Mouse (Mus musculus): ENCODE data around the gene Olfr747.

DNA sequence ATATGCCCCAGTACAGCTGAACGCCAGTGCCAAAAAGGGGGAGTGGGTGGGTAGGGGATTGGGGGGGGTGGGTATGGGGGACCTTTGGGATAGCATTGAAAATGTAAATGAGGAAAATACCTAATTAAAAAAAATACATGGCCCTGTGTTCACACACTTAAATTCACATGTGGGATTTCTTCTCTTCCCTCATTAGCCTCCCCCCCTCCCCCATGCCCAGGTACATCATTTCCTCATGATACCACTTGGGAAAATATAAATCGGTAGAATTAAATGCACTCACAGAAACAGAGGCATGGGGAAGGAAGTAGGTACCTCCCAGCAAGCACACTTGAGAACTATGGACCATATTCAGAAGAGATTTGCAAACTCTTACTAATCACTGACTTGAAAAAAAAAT lies 53.9 kb downstream of the Olfr747 start, which contains the start of gene Olfr745:
- TF ChIP-seq POLR2A (IDR thresholded peaks at IDR 0.05; ENCODE audit: low read depth, low read length) (no peak), CTCF (IDR thresholded peaks at IDR 0.05; ENCODE audit: extremely low read depth, insufficient read length, insufficient replicate concordance, low read depth, low read length) (no peak)

Data from small intestine, adult 2 months (tissue).